Mouse (Mus musculus): ENCODE results near the gene Gm33543.

The Gm33543 gene

GRCm38 (mm10) chr10:95811869-95812268 is 30.9 kb downstream of the Gm33543 start:
- Histone ChIP-seq H3K27me3 (ENCODE audit: control insufficient read depth, insufficient read depth, low read length, poor library complexity, severe bottlenecking) (no peaks in the 10 kb centered on the region), H3K36me3 (ENCODE audit: control insufficient read depth, insufficient read depth, low read length, poor library complexity, severe bottlenecking) (no peaks in the 10 kb centered on the region)
- no peak for DNase-seq (ENCODE audit: low read depth, low spot score)

- DNase-seq (ENCODE audit: low read depth, low spot score) = no peak
- no peaks in the 10 kb centered on the region for H3K27me3 ChIP-seq (ENCODE audit: control insufficient read depth, insufficient read depth, low read length, poor library complexity, severe bottlenecking)
- H3K36me3 ChIP-seq (ENCODE audit: control insufficient read depth, insufficient read depth, low read length, poor library complexity, severe bottlenecking) = no peaks in the 10 kb centered on the region
These were observed 41.3 kb downstream of the Gm33543 start for GRCm38 (mm10) chr10:95801443-95801811.

GRCm38 (mm10) chr10:95800693-95801442 is 41.9 kb downstream of the Gm33543 start:
- DNase-seq (ENCODE audit: low read depth, low spot score) = no peak
- no peaks in the 10 kb centered on the region for H3K27me3 ChIP-seq (ENCODE audit: control insufficient read depth, insufficient read depth, low read length, poor library complexity, severe bottlenecking)

GRCm38 (mm10) chr10:95797645-95798395 is 44.9 kb downstream of the Gm33543 start:
- Histone ChIP-seq H3K27me3 (ENCODE audit: control insufficient read depth, insufficient read depth, low read length, poor library complexity, severe bottlenecking) (no peaks in the 10 kb centered on the region), H3K36me3 (ENCODE audit: control insufficient read depth, insufficient read depth, low read length, poor library complexity, severe bottlenecking) (no peaks in the 10 kb centered on the region)
- no peak for DNase-seq (ENCODE audit: low read depth, low spot score)

More at GRCm38 (mm10) chr10:95800693-95801442, 41.9 kb downstream of the Gm33543 start:
- H3K36me3 ChIP-seq (ENCODE audit: control insufficient read depth, insufficient read depth, low read length, poor library complexity, severe bottlenecking) = no peaks in the 10 kb centered on the region

- no peaks in the 10 kb centered on the region for H3K27me3 ChIP-seq (ENCODE audit: control insufficient read depth, insufficient read depth, low read length, poor library complexity, severe bottlenecking)
- H3K36me3 ChIP-seq (ENCODE audit: control insufficient read depth, insufficient read depth, low read length, poor library complexity, severe bottlenecking) = no peaks in the 10 kb centered on the region
- no peak for DNase-seq (ENCODE audit: low read depth, low spot score)
These were observed 47.2 kb downstream of the Gm33543 start for GRCm38 (mm10) chr10:95795500-95795899.

GRCm38 (mm10) chr10:95794706-95795105 is 48.0 kb downstream of the Gm33543 start:
- Histone ChIP-seq H3K36me3 (ENCODE audit: control insufficient read depth, insufficient read depth, low read length, poor library complexity, severe bottlenecking) (no peaks in the 10 kb centered on the region), H3K27me3 (ENCODE audit: control insufficient read depth, insufficient read depth, low read length, poor library complexity, severe bottlenecking) (no peaks in the 10 kb centered on the region)
- DNase-seq (ENCODE audit: low read depth, low spot score) = no peak

- Histone ChIP-seq H3K36me3 (ENCODE audit: control insufficient read depth, insufficient read depth, low read length, poor library complexity, severe bottlenecking) (no peaks in the 10 kb centered on the region), H3K27me3 (ENCODE audit: control insufficient read depth, insufficient read depth, low read length, poor library complexity, severe bottlenecking) (no peaks in the 10 kb centered on the region)
- DNase-seq (ENCODE audit: low read depth, low spot score) = no peak
These were observed 51.3 kb downstream of the Gm33543 start for GRCm38 (mm10) chr10:95791427-95791804.

- DNase-seq (ENCODE audit: low read depth, low spot score) = no peak
- H3K27me3 ChIP-seq (ENCODE audit: control insufficient read depth, insufficient read depth, low read length, poor library complexity, severe bottlenecking) = no peaks in the 10 kb centered on the region
These were observed 51.8 kb downstream of the Gm33543 start for GRCm38 (mm10) chr10:95790771-95791426.

GRCm38 (mm10) chr10:95787176-95787575 is 55.6 kb downstream of the Gm33543 start:
- Histone ChIP-seq H3K36me3 (ENCODE audit: control insufficient read depth, insufficient read depth, low read length, poor library complexity, severe bottlenecking) (no peaks in the 10 kb centered on the region), H3K27me3 (ENCODE audit: control insufficient read depth, insufficient read depth, low read length, poor library complexity, severe bottlenecking) (no peaks in the 10 kb centered on the region)
- no peak for DNase-seq (ENCODE audit: low read depth, low spot score)

More at GRCm38 (mm10) chr10:95790771-95791426, 51.8 kb downstream of the Gm33543 start:
- no peaks in the 10 kb centered on the region for H3K36me3 ChIP-seq (ENCODE audit: control insufficient read depth, insufficient read depth, low read length, poor library complexity, severe bottlenecking)

GRCm38 (mm10) chr10:95784837-95785236 is 57.9 kb downstream of the Gm33543 start:
- Histone ChIP-seq H3K36me3 (ENCODE audit: control insufficient read depth, insufficient read depth, low read length, poor library complexity, severe bottlenecking) (no peaks in the 10 kb centered on the region), H3K27me3 (ENCODE audit: control insufficient read depth, insufficient read depth, low read length, poor library complexity, severe bottlenecking) (no peaks in the 10 kb centered on the region)
- DNase-seq (ENCODE audit: low read depth, low spot score) = no peak

GRCm38 (mm10) chr10:95780881-95781600 is 61.7 kb downstream of the Gm33543 start:
- Histone ChIP-seq H3K36me3 (ENCODE audit: control insufficient read depth, insufficient read depth, low read length, poor library complexity, severe bottlenecking) (no peaks in the 10 kb centered on the region), H3K27me3 (ENCODE audit: control insufficient read depth, insufficient read depth, low read length, poor library complexity, severe bottlenecking) (no peaks in the 10 kb centered on the region)
- no peak for DNase-seq (ENCODE audit: low read depth, low spot score)

- H3K36me3 ChIP-seq (ENCODE audit: control insufficient read depth, insufficient read depth, low read length, poor library complexity, severe bottlenecking) = no peaks in the 10 kb centered on the region
- DNase-seq (ENCODE audit: low read depth, low spot score) = no peak
These were observed 62.8 kb downstream of the Gm33543 start for GRCm38 (mm10) chr10:95779801-95780385.

GRCm38 (mm10) chr10:95778622-95779021 is 64.1 kb downstream of the Gm33543 start:
- Histone ChIP-seq H3K36me3 (ENCODE audit: control insufficient read depth, insufficient read depth, low read length, poor library complexity, severe bottlenecking) (no peaks in the 10 kb centered on the region), H3K27me3 (ENCODE audit: control insufficient read depth, insufficient read depth, low read length, poor library complexity, severe bottlenecking) (no peaks in the 10 kb centered on the region)
- DNase-seq (ENCODE audit: low read depth, low spot score) = no peak

More at GRCm38 (mm10) chr10:95779801-95780385, 62.8 kb downstream of the Gm33543 start:
- no peaks in the 10 kb centered on the region for H3K27me3 ChIP-seq (ENCODE audit: control insufficient read depth, insufficient read depth, low read length, poor library complexity, severe bottlenecking)

- no peaks in the 10 kb centered on the region for H3K27me3 ChIP-seq (ENCODE audit: control insufficient read depth, insufficient read depth, low read length, poor library complexity, severe bottlenecking)
- no peak for DNase-seq (ENCODE audit: low read depth, low spot score)
- H3K36me3 ChIP-seq (ENCODE audit: control insufficient read depth, insufficient read depth, low read length, poor library complexity, severe bottlenecking) = no peaks in the 10 kb centered on the region
These were observed 64.9 kb downstream of the Gm33543 start for GRCm38 (mm10) chr10:95777701-95778320.

All from splenic B cell, adult 2 months (primary cell).